Mouse (Mus musculus): ENCODE data around the gene Akt1. TPM values are rescaled to one million over a fixed set of nuclear protein-coding genes. Genes with fewer than 3 reads are reported as not detected.

Akt1 gene
- total and polyA plus RNA-seq, 3 experiments: 66.6 to 144 (median 74.4) TPM

DNA sequence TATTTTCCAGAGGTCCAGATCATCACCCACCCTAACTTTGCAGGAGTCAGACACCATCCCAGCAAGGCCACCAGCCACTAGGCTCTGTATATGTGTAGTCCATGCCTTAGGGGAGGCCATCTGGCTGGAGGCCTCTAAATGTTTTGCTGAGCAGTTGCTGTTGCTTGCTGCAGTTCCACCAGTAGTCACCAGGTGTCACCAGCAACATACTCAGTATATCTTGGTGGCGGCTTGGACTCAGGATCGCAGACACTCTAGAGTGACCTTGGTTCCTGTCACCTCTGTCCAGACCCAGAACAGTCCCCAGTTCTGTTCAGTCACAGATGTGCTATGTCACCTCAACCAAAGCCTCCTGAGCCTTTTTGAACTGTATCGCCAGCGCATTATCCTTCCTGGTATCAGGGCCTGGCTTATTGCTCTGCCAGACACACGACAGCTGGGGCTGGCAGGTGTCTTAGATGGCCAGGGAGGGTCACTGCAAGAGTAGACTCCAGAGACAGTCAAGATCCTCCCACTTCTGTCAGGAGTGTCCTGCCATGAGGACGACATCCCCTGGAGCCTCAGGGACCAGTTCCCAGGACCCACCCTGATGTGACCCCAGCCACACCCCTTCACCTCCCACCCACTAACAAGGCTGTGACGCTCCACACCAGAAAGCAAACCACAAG is 21.4 kb downstream of the Akt1 start:
- no peak overlapping the region for H3K27ac ChIP-seq (ENCODE audit: insufficient read depth, low read depth)
- TF ChIP-seq ZNF384 (IDR thresholded peaks at IDR 0.05; ENCODE audit: low read depth, low read length) (no peak), ZC3H11A (IDR thresholded peaks at IDR 0.05; ENCODE audit: low read depth, low read length) (no peak), POLR2AphosphoS2 (IDR thresholded peaks at IDR 0.05; ENCODE audit: low read depth, low read length) (no peak), NRF1 (IDR thresholded peaks at IDR 0.05; ENCODE audit: low read depth, low read length) (no peak), SIN3A (IDR thresholded peaks at IDR 0.05; ENCODE audit: low read length) (no peak), RAD21 (IDR thresholded peaks at IDR 0.05; ENCODE audit: low read depth, low read length) (peak; percentile 80), SMC3 (IDR thresholded peaks at IDR 0.05; ENCODE audit: low read depth, low read length) (peak; percentile 78), E2F4 (IDR thresholded peaks at IDR 0.05; ENCODE audit: insufficient replicate concordance, low read depth, low read length) (no peak), ZMIZ1 (IDR thresholded peaks at IDR 0.05; ENCODE audit: low read depth, low read length) (no peak), CHD2 (IDR thresholded peaks at IDR 0.05; ENCODE audit: low read length) (no peak), ELF1 (IDR thresholded peaks at IDR 0.05; ENCODE audit: low read depth, low read length) (no peak), CTCF (conservative IDR thresholded peaks at IDR 0.05 in 1 of 2, IDR thresholded peaks at IDR 0.05 in 1 of 2; ENCODE audit: low read depth in 2 of 2, low read length in 2 of 2) (peak; percentile 75 to 94), HCFC1 (IDR thresholded peaks at IDR 0.05; ENCODE audit: low read depth, low read length) (no peak), KAT2A (IDR thresholded peaks at IDR 0.05; ENCODE audit: insufficient replicate concordance, low read length) (no peak), MAZ (IDR thresholded peaks at IDR 0.05; ENCODE audit: low read depth, low read length) (no peak), JUN (IDR thresholded peaks at IDR 0.05; ENCODE audit: insufficient read depth, low read depth, low read length) (no peak)
- H3K4me3 ChIP-seq (replicated peaks in 1 of 3; ENCODE audit: low read depth in 2 of 3, low read length in 2 of 3, poor library complexity in 1 of 3): no peak overlapping the region
- no peaks in the 10 kb centered on the region for H3K27me3 ChIP-seq (replicated peaks)
- dilution Hi-C loops (cut with MboI; ENCODE audit: extremely low pct_ligation_motif_present, extremely low pct_unique_long_range_greater_than_20kb, low sequenced_read_pairs) (no loop called here), in situ Hi-C loops (cut with MboI; ENCODE audit: low pct_ligation_motif_present, low pct_unique_long_range_greater_than_20kb, low sequenced_read_pairs) (loop anchor here (10.0 kb wide), 1 partner anchor 202 kb away; no protein-coding TSS in a partner anchor)
- DNase-seq (ENCODE audit: extremely low read depth): peak; percentile 80
- H3K9ac ChIP-seq (ENCODE audit: insufficient read depth, low read depth): no peak overlapping the region
- H3K4me2 ChIP-seq (ENCODE audit: insufficient read depth, low read depth, poor library complexity, severe bottlenecking): no peak overlapping the region
- no peaks in the 10 kb centered on the region for H3K9me3 ChIP-seq (replicated peaks; ENCODE audit: low read length)
- no peaks in the 10 kb centered on the region; a peak in 1 of 4 replicates for H3K4me1 ChIP-seq (ENCODE audit: control insufficient read depth in 1 of 2, insufficient read depth in 2 of 2)
- H3K79me2 ChIP-seq (replicated peaks; ENCODE audit: control insufficient read depth, extremely low read depth, insufficient read depth, poor library complexity, severe bottlenecking): no peaks in the 10 kb centered on the region
- H3K36me3 ChIP-seq (replicated peaks in 1 of 2; ENCODE audit: control insufficient read depth in 1 of 2, insufficient read depth in 1 of 2, low read length in 1 of 2): peaks cover 89 to 99% of the 10 kb centered on the region in 2 experiments

DNA sequence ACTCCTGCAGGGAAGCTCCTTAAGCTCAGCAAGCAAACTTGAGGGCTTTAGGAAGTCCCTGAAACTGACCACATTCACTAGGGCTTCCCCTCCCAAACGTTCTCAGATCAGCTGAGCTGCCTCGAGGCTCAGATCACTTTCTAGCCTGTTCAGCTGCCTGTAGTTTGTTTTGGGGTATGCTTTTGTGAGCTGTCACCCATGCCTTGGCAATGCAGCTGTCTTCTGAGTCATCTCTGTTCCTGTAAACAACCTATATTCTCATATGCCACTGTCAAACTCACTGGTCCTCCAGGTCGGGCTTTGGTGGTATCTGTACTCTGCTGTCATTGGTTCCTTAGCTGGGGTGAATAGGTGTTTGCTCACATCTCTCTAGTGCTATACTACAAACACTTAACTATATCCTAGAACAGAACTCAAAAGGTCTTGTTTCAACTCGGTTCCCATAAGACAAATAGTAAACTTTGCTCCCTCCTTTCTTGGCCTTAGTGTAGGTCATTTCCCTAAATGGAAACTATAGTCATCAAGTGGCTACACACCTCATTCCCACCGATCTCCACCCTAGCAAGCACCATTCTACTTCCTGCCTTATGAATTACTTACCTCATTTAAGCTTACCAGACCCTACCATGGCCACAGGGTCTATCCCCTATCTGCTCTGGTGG is 22.8 kb downstream of the Akt1 start:
- no peak for DNase-seq (ENCODE audit: extremely low read depth)
- Histone ChIP-seq H3K4me3 (replicated peaks in 1 of 3; ENCODE audit: low read depth in 2 of 3, low read length in 2 of 3, poor library complexity in 1 of 3) (no peak overlapping the region), H3K27me3 (replicated peaks) (no peaks in the 10 kb centered on the region), H3K27ac (ENCODE audit: insufficient read depth, low read depth) (no peak overlapping the region), H3K9me3 (replicated peaks; ENCODE audit: low read length) (no peaks in the 10 kb centered on the region), H3K4me2 (ENCODE audit: insufficient read depth, low read depth, poor library complexity, severe bottlenecking) (no peak overlapping the region), H3K9ac (ENCODE audit: insufficient read depth, low read depth) (no peak overlapping the region), H3K79me2 (replicated peaks; ENCODE audit: control insufficient read depth, extremely low read depth, insufficient read depth, poor library complexity, severe bottlenecking) (no peaks in the 10 kb centered on the region), H3K36me3 (replicated peaks in 1 of 2; ENCODE audit: control insufficient read depth in 1 of 2, insufficient read depth in 1 of 2, low read length in 1 of 2) (peaks cover 84 to 99% of the 10 kb centered on the region in 2 experiments), H3K4me1 (ENCODE audit: control insufficient read depth in 1 of 2, insufficient read depth in 2 of 2) (no peaks in the 10 kb centered on the region; a peak in 1 of 4 replicates)
- dilution Hi-C loops (cut with MboI; ENCODE audit: extremely low pct_ligation_motif_present, extremely low pct_unique_long_range_greater_than_20kb, low sequenced_read_pairs) (no loop called here), in situ Hi-C loops (cut with MboI; ENCODE audit: low pct_ligation_motif_present, low pct_unique_long_range_greater_than_20kb, low sequenced_read_pairs) (loop anchor here (10.0 kb wide), 1 partner anchor 203 kb away; no protein-coding TSS in a partner anchor)
- no peak for TF ChIP-seq USF2 (conservative IDR thresholded peaks at IDR 0.05; ENCODE audit: low read depth, low read length)
- TF ChIP-seq MAX (IDR thresholded peaks at IDR 0.05; ENCODE audit: low read length): no peak
- TF ChIP-seq ZMIZ1 (IDR thresholded peaks at IDR 0.05; ENCODE audit: low read depth, low read length): no peak
- no peak for TF ChIP-seq NRF1 (IDR thresholded peaks at IDR 0.05; ENCODE audit: low read depth, low read length)

All from CH12.LX (cell line).